Mouse (Mus musculus) urinary bladder, postnatal 36 days (tissue): ENCODE results near the gene C030005K15Rik.
"Not testable (repeated sequence)": the region's sequence is repeated elsewhere in the genome, so short reads cannot be mapped to it uniquely, and the experiment has no call there.

Experiments
- DNase-seq, 2 experiments: peaks; one replicate each; pipeline ENCODE4 v3.0.0; 2022; ENCODE audit warnings: low spot score in 2 of 2, mixed read lengths in 1 of 2

C030005K15Rik gene

DNA sequence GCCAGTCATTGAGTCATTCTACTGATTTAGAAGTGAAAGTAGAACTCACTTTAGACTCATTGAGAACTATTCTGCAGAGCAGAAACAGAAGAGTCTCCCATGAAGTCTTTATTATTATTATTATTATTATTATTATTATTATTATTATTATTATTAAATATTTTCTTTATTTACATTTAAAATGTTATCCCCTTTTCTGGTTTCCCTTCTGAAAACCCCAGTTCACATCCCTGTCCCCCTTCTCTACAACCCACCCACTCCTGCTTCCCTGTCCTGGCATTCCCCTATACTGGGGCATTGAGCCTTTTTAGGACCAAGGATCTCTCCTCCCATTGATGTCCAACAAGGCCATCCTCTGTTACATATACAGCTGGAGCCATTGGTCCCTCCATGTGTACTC is at the start of gene C030005K15Rik:
Gene C030005K15Rik (minus strand): TSS at position 101 of the 400 bp plus-strand sequence.
- DNase-seq = not testable (repeated sequence)

GRCm38 (mm10) chr10:97768171-97768749 is 41.7 kb upstream of the C030005K15Rik start:
- no peak for DNase-seq

DNA sequence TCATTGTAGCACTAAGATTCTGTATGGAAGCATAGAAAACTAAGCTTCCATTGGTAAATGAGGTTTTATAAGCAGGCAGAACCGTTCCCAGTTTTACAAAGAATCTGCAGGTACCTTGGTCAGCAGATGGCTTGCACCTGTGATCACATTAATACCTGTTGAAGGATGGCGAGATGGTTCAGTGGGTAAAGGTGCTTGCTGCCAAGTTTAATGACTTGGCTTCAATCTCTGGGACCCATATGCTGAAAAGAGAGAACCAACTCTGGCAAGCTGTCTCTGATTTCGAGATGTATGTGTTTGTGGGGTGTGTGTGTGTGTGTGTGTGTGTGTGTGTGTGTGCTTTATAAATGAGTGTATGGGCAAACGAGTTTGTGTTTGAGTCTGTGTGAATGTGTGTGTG is 27.3 kb upstream of the C030005K15Rik start:
- DNase-seq = no peak

DNA sequence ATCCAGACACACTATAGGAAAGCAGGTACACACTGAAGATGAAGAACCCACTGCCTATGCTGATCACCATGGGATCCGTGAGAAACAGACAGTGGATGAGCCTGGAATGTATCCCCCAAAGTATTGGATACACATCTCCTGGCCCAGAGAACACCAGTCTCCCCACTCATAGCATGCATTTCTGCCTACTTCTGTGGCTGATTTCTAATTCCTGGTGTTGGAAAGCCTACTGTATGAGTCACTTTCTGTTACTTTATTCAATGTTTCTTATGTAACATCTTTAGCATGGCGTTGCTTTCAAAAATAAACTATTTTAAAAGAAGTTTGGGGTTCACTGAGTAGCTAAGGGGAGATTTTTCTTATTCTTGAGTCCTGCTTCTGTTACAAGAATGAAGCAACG is 20.7 kb upstream of the C030005K15Rik start:
- no peak for DNase-seq

GRCm38 (mm10) chr10:97725929-97726328 is 626 bp downstream of the C030005K15Rik start:
- no peak for DNase-seq

DNA sequence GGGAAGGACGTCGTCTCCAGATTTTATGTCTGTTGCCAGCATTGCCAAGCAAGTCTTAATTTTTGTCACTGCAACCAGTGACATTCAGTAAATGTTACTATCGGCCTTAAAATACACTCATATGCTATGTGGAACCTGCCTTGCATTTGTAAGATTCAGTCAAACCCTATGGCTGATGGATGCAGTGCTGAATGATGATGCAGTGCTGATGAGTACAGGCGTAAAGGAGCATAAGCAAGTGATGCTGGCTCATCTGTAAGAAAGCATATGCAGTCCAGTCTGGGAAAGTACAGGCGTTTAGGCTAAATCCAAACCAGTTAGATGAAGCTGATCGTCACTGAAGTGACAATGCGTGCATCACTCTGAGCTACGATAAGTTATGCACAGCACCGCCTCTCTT is 3.8 kb downstream of the C030005K15Rik start:
- DNase-seq = no peak

DNA sequence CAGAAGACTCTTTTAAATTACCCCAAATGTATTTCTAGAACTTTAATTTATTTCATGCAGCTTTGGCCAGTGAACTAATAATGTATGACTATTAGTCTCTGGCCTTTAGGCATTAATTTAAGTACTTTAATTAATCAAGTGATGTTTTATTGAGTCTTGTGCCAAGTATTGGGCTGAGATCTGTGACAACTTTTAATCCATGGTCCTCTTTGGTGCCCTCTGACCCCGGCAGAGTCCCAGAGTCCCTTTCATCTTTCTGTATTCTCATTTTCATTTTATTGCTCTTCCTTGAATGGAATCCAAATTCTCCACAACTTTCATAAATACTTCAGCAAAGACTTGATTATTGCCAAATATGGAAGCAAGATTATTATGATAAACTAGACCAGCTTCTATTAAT is 5.9 kb downstream of the C030005K15Rik start:
- no peak for DNase-seq

DNA sequence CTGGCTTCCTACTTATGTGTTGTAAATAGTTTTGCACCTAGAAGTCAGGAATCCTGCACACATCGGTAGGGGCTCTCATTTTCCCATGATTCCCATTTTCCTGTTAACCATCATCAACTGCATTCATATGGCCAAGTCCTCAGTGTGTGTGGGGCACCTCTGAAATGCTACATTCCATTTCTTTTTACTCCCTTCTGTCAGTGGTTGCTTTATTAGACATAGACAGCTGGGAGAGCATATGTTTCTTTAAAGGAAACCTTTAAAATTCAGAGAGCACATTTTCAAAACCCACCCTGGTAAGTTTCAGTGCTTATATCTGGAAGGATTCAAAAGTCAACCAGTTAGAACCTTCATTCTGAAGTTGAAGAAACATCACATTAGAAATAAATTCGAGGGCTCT is 8.5 kb downstream of the C030005K15Rik start:
- DNase-seq = no peak

- no peak for DNase-seq
Observed at GRCm38 (mm10) chr10:97717233-97717632, 9.3 kb downstream of the C030005K15Rik start.

- no peak for DNase-seq
Observed at GRCm38 (mm10) chr10:97715289-97715906, 11.2 kb downstream of the C030005K15Rik start.

- no peak for DNase-seq
Observed at GRCm38 (mm10) chr10:97714584-97714983, 12.0 kb downstream of the C030005K15Rik start.

- DNase-seq = no peak
Observed at GRCm38 (mm10) chr10:97712687-97713086, 13.9 kb downstream of the C030005K15Rik start.

GRCm38 (mm10) chr10:97704562-97704961 is 22.0 kb downstream of the C030005K15Rik start:
- no peak for DNase-seq

- DNase-seq = no peak
Observed at GRCm38 (mm10) chr10:97702321-97702720, 24.2 kb downstream of the C030005K15Rik start.

GRCm38 (mm10) chr10:97693398-97694135 is 33.0 kb downstream of the C030005K15Rik start:
- no peak for DNase-seq

DNA sequence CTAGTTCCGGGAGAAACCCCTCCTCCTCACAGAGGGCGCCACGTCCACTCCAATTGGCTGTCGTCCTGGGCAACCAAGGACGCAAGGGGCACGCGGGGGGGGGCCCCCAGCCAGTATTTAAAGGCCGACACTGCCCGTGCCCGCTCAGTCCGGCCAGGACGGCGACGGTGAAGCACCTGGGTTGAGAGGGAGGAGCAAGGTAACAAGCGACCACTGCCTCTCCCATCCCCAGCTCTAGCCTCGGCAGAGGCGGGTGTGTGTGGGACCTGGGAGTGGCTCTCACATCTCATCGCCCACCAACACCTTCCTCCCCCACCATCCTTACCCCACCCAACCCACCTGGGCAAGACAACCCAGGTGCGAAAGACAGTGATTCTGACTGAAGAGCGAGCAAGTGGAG is 33.6 kb downstream of the C030005K15Rik start, which contains the start of gene Ccer1:
Gene Ccer1 (plus strand): TSS at position 147 of the 400 bp plus-strand sequence.
- no peak for DNase-seq

GRCm38 (mm10) chr10:97689425-97689824 is 37.1 kb downstream of the C030005K15Rik start:
- no peak for DNase-seq

- DNase-seq = peak in 1 of 2 experiments; percentile 29
Observed at GRCm38 (mm10) chr10:97687198-97687597, 39.4 kb downstream of the C030005K15Rik start.

GRCm38 (mm10) chr10:97682981-97683380 is 43.6 kb downstream of the C030005K15Rik start:
- DNase-seq = no peak
